Mouse (Mus musculus) left cerebral cortex, adult 18-20 months (tissue): ENCODE results near the gene Rfx4. TPM values are rescaled to one million over a fixed set of nuclear protein-coding genes. Genes with fewer than 3 reads are reported as not detected.
A peak's percentile ranks its signal among the peaks of the same experiment; 100 is the strongest.

Experiments used
- DNase-seq, 2 experiments: peaks; one replicate each; pipeline ENCODE4 v3.0.0; 2021 to 2022; ENCODE audit warnings: low spot score in 2 of 2, mixed read lengths in 1 of 2
- total RNA-seq, 2 experiments: library from RNA; stranded (reverse); gene quantifications; 2 replicates each; pipeline ENCODE4 v1.2.3; 2021

The Rfx4 gene
- total RNA-seq, 2 experiments from 2014 or later = 10.1 to 12.5 TPM

DNA sequence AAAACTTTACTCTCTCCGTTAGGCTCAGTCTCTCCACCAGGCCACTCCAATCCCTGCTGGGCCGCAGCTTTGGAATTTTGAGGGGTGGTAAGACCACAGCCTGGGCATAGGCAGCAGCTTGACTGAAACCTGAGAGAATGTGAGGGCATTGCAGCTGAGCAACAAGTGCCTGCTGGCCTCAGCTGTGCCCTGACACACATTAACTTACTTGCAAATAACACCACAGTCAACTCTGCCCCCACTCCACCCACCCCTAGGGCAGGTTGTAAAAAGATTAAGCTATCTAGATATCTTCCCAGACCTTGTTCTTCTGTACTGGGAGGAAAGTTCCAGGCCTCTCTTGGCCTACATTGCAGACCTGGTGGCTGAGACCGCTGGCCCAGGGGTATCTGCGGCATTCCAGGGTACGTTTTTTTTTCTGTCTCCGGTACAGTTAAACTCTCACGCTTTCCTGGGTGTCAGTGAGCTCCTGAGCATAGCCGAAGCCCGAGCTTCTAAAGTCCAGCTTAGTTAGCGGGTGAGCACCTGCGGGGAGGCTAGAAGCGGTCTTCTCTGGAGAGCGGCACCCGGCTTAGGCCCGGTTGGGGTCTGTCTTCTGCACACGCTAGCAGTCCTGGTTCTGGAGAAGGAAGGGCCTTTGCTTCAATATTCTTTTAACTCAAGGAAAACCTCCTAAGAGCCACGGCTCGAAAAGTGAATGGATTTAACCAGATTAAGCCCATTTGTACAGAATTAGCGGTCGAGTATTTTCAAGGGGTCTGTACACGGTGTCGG lies 1.8 kb downstream of the Rfx4 start:
- no peak for DNase-seq

DNA sequence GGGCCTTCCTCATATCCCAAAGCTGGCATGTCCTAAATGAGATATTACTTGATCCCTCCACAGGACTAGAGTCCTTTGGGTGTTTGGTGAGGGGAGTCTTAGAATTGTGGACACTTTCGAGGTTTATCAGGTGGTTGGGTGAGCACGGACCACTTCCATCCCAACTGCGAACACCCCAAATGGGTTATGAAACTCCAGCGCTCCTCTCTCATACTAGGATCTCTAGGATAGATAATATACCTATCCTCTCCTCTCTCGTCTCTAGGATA lies 2.3 kb downstream of the Rfx4 start:
- DNase-seq = no peak

DNA sequence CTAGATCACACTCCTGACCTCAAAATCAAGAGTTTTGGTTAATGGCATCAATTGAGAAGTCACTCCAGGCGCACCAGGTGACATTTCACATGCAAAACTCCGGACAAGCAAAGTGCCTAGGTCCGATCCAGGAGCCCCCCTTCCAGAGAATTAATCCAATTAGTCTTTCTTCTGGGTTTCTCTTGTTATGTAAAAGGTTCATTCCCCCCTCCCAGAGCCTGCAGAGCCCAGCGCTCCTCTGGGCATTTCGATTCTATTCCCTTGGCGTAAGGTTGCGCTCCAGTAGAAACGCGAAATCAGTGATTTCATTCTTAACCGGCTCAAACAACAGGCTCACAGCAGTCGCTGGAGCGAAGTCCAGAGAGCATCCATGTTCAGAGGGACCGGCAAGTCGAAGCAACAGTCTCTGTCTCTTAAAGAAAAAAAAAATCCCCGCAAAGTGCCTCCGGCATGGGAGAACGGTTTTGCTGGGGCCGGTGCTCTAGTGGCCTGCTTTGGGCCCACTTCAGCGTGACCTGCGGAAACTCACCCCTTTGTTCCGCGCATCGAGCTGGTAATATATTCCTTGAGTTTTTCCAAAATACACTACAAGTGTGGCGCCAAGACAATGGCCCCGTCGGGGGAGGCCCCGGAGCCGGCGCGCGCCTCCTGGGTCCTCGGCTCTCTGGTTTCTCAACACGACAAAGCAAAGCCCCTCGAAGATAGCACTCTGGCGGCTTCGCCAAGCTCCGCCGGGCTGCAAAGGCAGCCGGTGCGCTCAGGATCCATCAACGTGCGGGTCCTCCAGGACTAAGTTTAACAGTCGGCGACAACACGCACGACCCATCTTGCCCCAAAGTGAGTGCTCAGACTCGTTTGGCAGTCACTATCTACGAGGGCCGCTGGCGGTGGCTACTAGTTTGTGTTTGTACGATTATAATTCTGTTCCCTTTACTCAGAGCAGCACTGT lies 2.9 kb downstream of the Rfx4 start:
- no peak for DNase-seq

DNA sequence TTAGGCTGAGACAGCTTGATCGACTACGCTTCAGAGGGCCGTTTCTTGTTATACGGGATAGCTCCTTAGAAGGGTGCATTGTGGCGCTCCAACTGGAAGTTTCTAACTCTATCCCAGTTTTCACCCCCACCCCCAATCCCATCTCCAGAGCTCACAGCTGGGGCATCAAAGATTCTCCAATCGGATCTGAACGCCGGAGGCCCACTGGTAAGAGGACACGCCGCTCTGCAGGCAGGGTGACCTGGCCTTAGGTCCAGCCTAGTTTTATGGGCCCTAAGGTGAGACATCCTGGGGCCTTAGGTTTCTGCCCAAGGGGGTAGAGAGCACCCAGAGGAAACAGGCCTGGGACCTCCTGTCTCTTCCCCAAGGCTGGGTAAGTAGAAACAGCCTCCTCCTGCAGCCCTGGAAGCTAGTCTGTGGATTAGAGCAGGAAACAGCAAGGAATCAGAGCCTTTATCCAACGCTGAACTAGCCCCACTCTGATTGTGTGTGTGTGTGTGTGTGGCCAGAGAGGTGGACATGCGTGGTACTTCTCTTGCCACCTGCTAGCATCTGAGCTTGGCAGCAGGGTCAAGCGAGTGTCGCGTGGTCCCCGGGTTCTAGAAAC lies 3.8 kb downstream of the Rfx4 start:
- no peak for DNase-seq

DNA sequence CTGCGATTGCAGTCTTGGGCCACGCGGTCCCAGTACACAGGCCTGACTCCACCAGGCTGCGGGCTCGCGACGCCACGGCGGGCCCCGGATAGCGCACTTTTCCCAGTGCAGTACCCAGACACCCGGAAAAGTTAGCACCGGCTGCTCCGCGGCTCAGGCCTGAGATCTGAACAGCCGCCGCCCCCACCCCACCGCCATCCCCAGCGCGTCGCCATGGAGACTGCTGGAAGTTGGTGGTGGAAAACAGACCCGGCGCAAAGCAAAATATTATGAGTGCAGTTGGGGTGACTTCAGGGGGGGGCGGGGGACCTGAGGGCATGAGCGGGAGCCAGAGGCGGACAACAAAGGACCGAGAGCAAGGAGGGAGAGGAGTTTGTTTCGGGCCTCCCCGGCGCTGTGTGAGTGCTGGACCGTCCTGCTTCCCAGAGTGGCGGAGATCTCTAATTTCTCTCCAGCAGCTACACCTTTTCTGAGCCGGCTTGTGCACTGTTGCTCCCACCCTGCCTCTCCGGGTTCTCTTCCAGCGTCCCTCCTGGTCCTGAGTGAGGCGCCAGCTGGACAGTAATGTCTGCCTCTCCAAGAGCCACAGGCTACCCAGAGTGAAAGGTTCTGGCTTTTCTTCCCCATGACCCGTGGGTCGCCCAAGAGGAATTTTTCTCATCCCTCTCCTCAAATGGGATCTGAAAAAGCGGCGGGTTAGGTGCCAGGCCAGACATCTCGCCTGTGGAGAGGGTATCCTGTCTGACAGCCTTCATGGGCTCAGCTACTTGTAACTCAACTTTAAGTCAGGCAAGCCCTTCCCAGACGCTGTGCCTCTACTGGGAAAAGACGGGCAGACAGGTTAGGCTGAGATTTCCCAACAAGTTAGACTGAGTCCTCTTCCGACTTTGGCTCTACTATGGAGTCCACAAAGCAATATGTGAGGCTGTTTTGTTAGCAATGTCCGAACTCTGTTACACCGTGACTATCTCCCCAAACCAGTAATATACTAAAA lies 4.6 kb downstream of the Rfx4 start:
- no peak for DNase-seq

DNA sequence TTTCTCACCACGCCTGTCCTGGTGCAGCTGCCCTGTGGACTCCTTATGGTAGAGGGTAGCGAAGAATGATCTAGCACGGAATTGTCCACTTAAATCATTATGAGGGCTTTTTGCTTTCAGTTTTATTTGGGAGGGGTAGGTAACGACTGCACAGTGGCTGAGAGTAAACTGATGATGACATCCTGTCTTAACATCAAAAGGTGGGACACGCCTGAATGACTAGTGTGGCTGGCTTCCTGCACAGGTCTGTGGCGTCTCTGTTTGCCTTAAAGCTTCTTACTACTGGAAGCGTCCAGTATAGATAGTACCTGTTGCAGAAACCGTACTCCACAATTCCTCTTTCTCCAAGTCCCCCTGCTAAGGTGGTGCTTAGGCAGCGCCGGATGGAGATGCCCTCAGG lies 12.9 kb downstream of the Rfx4 start:
- no peak for DNase-seq

DNA sequence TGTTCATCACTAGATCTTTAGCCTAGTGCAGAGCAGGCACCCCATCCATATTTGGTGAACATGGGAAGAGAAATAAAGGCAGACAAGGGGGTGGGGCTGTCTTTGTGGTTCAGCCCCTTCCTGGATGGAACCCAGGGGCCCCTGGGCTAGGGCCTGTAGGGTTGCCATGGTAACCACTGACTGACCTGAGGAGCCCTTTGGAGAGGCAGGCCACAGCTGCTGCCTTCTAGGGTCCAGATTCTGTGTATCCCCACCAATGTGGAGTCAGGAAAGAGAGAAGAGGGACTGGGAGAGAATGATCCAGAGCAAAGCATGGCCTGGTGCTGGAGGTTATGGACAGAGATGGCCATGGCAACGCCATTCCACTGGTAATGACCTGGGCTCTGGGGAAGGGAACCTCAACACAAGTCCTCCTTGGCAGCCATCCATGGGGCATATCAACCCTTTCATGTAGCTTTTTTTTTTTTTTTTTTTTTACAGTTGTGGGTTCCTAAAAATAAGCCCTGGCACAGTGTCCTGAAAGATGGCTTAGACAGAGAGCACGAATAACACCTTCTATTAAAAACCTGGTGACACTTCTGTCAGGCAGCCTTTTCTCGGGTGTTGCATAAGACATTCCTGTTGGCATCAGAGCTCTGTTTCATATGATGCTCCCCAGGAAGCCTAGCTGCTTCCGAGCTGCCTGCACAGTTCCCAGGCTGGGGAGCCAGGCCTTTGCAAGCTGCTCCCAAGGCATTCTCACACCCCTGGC lies 16.7 kb downstream of the Rfx4 start:
- DNase-seq = no peak

DNA sequence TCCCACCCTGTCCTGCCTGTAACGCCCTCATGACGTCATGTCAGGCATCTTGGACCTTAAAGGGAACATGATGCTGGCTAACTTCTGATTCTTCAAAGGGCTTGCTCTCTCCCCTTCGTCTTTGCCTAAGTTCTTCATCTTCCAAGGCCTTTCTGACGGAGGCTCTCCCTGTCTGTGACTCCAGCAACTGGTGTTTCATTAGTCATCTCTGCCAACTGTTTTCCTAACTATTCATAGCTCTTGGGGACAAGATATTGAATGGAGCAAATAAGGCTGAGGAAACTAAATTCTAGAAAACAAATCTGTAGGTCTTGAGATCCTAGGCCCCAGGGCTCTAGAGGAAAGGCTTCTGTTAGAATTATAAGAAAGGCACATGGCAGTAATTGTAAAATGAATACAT lies 18.0 kb downstream of the Rfx4 start:
- no peak for DNase-seq

DNA sequence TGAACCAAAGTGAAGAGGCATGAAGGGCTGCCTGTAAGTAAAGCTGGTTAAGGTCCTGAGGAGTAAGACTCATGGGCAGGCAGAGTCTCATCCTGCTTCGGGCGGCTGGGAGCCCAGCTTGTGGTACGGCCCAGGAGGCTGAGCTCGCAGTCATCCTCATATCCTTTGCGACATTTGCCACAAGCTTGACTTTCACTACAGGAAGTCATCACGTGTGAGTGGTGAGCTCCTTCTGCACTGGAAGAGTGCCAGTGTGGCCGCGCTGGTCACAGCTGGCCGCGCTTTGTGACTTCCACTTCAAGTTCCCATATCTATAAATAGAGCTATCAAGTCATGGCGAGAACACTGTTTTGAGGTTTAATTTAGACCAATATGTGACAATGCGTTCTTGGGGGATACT lies 18.7 kb downstream of the Rfx4 start:
- DNase-seq = no peak

DNA sequence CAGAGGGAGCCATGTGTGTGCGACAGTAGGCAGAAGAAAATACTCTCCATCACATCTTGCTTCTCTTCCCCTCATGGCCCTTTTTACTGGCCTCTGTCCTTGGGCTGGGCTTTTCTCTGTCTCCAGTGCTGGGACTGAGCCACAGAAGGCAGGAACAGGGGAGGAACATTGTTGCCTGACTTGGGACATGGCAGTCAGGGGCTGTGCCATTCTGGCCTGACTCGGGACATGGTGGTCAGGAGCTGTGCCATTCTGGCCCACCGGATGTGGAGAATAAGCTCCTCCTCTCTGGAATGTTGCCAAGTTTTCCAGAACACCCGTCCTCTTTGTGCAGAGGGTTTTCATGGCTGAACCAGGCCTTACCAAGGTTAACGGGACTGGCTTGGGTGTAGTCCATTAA lies 21.2 kb downstream of the Rfx4 start:
- no peak for DNase-seq

DNA sequence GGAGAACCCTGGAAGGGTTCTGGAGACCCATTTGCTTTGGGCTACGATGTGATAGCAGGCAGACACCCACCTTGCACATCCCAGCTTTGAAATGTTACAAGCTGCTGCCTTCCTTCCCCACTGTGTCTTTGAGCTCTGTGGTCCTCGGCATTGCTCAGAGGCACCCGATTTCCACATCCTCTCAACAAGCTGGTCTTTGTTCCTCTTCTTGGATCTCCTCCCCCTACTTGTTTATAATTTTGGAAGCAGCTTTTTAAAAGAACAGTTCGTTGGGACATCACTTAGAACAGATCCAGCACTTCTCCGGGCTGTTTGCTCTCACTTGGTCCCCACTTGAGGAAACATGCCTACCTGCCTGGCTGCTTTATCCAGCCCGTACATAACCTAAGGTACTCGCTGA lies 22.1 kb downstream of the Rfx4 start:
- no peak for DNase-seq

DNA sequence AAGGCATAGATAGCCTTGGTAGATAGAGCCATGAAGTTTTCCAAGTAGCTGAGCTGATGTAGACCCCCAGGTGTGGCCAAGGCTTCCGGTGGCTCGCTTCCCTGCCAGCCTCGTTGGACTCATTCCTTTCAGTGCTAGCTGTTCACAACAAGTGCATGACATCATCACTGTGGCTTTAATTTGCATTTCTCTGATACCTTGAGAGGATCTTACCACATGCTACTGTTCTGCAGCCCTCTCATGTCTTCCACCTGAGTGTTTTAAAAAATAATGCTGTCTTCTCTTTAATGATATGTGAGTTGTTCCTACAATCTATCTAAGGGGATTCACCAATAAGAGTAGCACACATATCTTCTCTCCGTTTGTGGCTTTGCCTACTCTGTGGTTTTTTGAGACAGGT lies 25.0 kb downstream of the Rfx4 start:
- DNase-seq = no peak

DNA sequence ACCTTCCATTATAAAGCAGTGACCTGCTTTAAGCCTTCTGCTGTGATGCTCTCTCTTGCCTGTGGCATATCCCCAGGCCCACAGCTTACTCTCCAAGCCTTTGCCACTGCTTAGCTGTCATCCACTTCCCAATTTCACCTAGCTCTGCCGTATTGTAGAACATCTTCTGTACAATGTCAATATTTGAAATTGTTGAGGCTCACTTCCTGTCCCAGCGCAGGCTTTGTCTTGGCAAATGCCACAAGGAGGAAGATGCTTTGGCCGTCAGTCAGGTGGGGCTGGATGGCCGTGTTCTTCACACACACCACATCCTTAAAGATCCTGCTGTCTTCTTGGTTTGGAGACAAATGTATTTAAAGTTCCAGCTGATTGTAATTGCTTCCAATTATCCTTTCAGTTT lies 29.5 kb downstream of the Rfx4 start:
- no peak for DNase-seq

DNA sequence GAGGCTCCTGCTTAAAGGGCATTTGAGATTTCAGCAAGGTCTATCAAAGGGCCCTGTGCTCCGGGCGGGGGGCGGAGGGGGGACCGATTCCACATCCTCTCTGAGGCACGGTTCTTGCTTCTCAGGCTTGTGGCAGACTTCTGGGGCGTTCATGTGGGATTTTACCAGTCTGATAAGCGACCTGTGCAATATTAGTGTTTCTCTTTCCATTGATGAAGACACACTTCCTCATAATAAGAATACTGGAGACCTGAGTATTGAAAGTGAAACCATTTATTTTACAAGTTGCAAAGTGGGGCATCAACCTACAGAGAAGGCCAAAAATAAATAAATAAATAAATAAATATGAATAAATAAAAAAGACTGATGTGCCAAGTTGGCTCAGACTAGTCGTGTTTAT lies 34.5 kb downstream of the Rfx4 start:
- DNase-seq = no peak

DNA sequence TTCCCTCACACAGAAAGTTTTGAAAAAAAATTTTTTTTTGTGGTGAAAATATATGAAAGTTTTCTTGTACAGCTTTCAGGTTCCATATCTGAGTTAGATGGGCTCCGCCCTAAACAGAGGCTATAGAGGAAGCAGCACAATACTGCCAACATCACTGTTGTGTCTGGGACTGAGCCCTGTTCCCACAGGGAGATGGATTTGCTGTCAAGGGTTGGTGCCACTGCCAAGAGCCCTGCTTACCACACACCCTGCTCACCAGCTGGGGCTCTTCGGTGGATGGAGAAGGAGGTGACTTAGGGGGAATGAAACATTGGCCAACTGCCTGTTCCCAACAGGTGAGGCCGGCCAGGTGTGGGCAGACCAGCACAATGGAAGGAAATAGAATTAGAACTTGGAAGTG lies 35.3 kb downstream of the Rfx4 start:
- no peak for DNase-seq

DNA sequence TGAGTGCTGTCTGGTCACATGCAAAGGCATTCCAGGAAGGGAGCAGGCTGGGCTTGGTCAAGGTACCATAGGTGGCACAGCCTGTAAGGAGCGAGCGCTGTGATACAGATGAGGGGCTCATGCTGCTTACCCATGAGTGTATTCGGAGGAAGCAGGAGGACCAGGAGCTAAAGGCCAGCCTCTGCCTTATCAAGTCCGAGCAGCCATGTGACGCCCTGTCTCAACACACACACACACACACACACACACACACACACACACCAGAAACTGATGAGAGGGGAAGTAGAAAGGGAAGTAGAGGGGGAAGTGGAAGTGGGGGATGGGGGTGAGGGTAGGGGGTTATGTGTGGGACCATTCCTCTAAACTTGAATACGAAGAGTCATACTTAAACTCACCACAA lies 45.7 kb downstream of the Rfx4 start:
- DNase-seq = no peak

DNA sequence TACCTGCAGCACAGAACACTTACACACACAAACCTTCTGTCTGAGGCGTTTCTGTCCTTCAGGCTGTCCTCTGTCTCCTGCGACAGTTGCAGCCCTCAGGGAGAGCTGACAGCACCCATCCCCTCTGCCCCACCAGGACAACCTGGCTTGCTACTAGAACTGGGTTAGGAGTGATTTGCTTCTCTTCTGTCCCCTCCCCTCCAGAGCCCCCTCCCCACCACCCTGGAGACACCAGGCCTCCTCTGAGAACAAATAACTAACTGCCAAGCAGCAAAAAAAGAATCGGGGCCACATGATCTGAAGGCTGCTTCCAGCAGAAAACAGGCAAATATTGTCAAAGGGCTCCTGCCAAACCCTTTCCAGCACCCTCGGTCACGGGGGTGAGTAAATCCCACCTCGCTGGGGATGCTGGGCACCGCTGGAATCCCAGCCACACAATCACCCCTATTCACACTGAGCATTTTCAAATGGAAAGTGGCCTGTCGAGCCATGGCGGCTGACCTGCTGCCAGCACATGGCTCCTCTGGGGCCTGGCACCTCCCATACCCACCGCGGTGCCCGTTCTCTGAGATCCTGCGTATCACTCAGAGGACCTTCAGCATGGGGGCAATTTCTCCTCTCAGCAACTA lies 47.5 kb downstream of the Rfx4 start:
- DNase-seq = peak in 1 of 2 experiments; percentile 10

DNA sequence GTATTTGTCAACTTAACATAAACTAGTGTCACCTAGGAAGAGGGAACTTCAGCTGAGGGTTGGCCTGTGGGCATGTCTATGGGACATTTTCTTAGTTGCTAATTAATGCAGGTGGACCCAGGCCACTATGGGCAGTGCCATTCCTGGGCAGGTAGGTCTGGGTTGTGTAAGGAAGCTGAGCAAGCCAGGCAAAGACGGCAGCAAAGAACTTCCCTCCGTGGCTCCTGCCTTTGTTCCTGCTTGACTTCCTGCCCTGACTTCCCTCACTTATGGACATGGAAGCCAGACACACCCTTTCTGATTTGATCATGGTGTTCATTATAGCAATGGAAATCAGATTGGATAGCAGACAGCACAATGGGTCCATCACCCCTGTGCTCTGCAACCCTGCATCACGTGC lies 49.7 kb downstream of the Rfx4 start:
- no peak for DNase-seq

DNA sequence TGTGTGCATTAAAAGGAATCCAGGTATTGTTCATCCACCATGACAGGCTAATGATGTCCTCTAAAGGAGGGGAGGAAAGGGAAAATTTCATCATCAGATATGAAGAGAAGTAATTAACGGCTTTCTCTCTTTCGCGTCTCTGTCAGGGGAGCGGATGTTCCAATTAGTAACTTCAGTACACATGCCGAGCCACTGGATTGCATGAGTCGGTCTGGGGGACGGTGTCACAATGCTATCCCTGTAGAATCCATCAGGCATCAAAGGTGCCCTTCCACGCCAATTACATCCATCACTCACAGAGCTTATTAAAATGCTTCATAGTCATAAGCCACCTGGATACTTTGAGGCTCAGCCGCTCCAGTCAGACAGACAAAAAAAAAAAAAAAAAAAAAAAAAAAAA lies 51.3 kb downstream of the Rfx4 start:
- no peak for DNase-seq
